Mouse (Mus musculus): ENCODE results near the gene Pdx1.

Gene Pdx1

DNA sequence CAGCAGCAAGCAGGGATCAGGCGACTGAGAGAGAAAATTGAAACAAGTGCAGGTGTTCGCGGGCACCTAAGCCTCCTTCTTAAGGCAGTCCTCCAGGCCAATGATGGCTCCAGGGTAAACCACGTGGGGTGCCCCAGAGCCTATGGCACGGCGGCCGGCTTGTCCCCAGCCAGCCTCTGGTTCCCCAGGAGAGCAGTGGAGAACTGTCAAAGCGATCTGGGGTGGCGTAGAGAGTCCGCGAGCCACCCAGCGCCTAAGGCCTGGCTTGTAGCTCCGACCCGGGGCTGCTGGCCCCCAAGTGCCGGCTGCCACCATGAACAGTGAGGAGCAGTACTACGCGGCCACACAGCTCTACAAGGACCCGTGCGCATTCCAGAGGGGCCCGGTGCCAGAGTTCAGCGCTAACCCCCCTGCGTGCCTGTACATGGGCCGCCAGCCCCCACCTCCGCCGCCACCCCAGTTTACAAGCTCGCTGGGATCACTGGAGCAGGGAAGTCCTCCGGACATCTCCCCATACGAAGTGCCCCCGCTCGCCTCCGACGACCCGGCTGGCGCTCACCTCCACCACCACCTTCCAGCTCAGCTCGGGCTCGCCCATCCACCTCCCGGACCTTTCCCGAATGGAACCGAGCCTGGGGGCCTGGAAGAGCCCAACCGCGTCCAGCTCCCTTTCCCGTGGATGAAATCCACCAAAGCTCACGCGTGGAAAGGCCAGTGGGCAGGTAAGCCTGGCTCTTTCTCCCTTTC, at the start of gene Pdx1:
Pdx1 (plus strand) TSS at position 34 of the 747 bp plus-strand sequence.
- no peak for DNase-seq (ENCODE audit: low spot score in 2 of 2)

DNA sequence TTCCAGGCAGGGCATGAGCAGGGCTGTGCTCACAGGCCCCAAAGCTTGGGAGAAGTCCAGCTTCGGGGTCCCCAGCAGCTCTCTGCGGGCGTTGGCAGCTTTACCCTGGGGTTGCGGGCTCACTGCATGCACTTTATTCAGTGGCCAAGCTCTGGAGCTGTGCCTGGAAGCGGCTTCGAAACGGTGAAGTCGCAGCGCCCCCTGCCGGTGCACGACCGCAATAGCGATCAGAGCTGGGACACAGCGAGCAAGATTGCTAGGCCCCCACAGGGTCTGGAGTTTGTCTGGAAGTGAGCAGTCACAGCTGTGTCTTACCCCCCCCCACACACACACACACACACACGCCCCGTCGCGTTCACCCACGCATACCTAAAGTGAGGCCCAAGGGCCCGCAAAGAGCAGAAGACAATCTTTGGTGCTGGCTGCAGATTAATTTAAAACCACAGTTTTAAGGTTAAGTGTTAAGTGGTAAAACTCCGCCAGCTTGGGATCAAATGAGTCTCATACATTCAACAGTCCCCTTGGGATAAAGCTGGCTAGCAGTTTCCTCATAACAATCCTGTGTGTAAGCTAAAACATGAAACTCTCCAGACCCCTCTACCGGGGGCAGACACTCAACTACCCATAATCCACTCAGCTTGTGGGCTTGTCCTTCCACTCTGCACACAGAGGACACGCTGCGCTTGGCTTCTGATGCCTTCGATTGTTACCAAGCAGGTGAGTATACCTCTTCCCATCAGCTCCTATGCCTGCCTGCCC, 42.2 kb upstream of the Pdx1 start:
- peak; percentile 76 to 84 for DNase-seq (ENCODE audit: low spot score in 2 of 2)

DNA sequence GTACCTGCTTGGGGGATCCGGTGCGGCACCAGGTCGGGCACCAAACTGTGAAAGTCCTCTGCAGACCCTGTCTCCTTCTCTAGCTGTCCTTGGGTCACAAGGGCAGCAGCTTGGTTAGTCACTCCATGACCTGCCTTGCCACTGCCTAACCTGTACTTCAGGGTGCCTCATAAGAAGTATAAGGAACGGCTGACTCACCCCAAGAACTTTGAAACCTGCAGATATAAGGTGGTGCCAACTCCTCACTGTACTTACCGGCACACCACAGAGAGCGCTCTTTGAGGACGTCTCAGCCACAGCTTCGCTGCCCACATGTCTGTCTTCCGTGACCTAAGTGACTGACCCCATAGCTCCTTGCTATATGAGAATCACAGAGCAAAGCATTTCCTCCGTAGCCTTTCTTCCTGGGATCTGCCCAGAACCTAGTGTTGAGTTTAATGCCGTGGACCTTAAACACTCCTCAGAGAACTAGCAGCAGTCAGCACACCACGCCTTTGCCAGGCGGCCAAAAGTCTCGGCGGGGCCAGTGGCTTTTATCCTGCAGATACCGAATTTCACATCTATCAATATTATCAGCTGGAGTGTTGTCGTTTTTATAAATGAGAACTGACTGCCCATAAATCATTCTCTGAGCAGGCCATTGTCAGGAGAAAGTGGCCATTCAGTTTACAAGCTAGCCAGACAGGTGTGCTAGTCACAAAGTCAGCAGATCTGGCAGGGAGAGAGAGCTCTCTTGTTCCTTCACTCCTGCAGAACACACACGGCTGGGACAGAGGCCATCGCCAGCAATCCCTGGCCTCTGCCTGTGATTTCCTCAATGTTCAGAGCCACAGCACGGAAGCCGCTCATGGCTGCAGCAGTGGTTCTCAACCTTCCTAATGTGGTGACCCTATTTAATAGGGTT, 34.1 kb upstream of the Pdx1 start:
- no peak for DNase-seq (ENCODE audit: low spot score in 2 of 2)

DNA sequence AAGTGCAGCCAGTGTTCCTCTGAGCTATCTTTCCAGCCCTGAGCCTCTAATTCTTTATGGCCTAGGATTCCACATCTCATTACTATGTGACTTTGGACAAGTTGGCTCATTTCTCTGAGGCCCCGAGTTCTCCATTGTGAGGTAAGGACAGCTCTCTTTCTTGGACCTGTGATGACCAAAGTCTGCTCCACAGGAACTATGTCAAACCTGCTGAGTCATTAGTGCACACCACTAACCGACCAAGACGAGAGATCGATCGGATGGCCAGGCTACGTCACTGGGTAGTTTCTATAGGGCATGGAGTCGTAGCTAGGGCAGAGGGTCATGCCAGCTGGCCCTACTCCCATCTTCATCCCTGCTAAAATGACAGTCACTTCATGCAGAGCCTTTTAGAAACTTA, 25.9 kb upstream of the Pdx1 start:
- DNase-seq (ENCODE audit: low spot score in 2 of 2): no peak

DNA sequence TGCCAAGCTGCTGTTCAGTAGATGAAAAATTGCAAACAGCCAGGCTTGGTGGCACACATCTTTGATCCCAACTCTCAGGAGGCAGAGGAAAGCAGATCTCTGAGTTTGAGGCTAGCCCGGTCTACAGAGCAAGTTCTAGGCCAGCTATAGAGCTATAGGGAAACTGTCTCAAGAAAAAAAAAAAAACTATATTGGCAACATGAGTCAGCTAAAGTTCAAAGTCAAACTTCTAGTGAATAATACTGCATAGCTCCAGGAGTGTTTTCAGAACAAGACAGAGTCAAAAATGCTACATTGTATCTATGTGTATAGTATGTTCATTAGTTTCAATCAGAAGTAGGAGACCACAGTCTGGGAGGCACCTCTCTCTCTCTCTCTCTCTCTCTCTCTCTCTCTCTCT, 9.6 kb upstream of the Pdx1 start:
- no peak for DNase-seq (ENCODE audit: low spot score in 2 of 2)

DNA sequence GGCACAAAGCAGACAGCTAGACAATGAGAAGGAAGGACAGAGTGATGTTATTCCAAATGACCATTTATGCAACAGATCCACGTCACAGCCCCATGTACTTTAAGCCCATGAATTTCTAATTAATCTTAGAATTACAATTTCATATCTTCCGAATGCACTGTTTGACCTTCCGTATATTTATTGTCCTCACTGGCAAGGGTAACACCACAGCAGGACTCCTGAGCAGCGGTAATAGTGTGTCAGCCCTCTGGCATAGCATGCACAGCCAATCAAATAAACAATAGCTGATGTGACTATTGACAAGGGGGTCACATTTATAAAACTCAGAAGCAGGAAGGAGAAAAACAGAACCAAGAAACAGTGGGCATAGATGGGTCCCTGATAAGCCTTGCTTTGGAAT, 9.0 kb upstream of the Pdx1 start:
- no peak for DNase-seq (ENCODE audit: low spot score in 2 of 2)

DNA sequence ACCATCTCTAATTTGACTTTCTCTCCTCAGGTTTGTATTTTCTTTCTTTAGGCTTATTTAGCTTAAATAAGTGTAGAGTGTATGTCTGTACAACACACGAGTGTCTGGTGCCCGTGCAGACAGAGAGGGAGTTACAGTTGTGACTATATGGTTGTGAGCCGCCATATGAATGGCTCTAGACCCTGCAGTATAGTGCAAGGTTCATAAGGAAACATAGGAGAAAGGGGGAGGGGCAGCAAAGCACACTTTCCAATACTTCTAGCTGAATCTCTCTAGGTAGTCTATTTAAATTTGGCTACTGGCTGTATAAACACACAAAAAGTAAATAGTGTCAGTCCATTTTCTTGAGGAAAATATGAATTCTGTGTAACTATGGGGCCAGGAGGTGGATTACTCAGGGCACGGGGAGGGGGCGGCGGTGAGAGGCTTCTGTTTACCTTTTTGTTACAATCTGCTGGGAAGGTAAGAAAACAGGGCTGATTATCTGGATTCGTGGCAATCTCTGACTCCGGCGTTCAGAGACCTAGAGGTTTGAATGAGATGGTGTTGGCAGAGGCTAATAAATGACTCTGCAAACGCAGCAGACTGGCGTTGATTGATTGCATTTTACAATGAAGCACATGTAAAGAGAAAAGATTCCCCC, 7.7 kb upstream of the Pdx1 start:
- DNase-seq (ENCODE audit: low spot score in 2 of 2): no peak

DNA sequence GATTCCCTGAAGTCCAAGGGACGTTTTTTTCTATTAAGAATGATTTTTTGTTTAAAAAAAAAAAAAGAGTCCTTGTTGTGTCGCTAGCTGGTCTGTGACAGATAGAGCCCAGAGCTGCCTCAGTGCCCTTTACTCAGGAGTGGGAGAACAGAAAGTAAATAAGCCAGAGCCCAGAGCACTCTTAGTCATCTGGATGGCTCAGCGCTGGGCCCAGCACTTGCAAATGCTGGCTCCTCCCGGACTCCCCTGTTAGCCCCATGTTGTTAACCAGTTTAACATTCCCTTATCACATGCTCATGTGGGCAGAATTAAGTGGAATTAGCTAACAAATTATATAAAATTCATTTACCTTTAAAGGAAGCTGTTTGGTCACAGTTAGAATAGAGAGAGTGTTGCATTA, 5.8 kb upstream of the Pdx1 start:
- DNase-seq (ENCODE audit: low spot score in 2 of 2): no peak

DNA sequence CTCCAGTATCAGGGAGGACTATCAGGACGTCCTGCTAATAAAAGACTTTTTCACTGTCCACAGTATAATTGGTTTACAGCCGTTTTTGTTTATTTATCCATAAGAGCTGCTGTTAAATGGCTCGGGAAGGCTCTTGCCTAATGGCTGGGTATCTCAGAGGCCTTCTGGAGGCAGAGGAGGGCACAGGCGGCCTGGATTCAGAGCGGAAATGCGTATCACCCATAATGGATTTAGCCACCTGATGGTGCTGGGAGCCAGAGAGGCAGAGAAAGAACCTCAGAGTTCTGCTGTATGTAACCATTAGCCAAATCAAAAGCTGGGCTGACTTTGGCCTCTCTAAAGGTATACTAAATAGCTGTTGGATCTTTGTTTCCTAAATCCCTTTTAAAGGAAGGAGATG, 2.3 kb upstream of the Pdx1 start:
- DNase-seq (ENCODE audit: low spot score in 2 of 2): no peak

DNA sequence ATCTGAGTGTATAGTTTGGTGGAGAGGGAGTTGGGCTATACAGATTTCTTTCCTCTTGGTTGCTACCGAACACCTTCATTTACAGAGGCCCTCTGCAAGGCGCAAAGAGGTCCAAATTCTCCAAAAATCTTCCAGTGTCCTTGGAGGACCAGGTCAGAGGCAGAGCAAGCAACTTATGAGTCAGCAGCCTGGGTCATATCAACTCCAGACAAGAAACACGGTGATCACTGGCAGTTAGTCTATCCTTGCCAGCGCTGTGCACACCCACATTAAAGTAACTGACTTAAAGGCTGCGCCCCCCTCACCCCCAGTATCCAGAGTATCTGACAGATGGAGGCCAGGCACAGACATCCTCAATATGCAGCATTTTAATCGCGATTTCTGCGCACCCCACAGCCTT, 1.0 kb upstream of the Pdx1 start:
- no peak for DNase-seq (ENCODE audit: low spot score in 2 of 2)

DNA sequence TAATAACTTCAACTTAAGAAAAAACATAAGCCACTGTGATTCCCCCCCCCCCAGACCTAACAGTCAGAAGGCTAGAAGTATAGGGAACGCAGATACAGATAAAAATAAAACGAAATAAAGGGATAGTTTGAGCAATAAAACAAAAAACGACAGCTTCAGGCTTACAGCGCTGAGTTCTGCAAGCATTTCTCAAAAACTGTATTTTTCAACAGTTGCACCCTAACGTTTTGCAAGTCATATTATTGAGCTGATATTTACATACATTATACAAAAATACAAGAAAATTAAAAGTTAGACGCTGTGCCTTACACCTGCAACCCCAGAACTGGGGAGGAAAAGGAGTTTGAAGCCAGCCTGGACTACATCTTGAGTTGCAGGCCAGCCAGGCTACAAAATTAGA, 388 bp upstream of the Pdx1 start:
- no peak for DNase-seq (ENCODE audit: low spot score in 2 of 2)

DNA sequence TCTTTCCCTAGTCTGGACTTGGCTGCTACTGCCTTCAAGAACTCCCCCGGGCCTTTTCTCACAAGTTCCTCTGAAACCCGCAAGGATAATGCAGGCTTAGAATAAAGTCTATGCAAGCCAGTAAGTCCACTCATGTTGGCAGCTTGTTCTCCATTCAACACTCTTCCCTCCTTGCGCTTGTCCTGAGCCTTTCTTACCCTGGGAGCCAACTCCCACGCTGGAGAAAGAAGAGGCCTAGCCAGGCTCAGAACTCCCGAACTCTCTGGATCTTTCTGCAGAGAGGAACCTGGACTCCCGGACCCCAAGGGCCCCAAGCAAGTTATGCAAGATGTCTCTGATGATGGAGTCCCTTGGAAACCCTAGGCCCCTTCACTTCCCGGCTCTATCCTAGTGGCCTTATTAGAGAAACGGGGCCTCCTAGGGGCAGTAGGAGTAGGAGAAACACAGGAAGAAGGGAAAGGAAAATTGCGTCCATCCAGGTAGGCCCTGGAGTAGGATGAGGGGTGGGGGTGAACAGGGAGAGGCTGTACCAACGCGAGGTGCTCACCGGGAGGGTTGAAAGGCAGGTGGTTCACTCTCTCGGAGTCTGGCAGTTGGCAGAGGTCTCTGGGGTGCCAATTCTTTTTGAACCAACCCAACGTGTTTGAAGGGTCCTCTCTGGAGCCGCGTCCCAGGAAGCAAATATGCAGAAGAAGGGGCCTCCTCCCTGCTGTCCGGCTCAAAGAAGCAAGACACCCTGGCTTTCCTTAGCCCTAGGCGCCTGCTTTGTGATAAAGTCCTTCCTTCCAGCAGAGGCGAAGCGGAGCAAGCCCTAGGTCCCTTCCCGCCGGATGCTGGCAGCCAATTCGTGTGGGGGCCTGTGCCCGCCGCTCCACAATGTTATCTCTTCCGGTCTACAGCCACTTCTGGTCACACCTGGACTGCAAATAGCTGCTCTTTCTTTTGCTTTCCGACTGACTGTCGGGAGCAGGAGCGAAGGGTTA, 1.2 kb downstream of the Pdx1 start:
- DNase-seq (ENCODE audit: low spot score in 2 of 2): no peak

DNA sequence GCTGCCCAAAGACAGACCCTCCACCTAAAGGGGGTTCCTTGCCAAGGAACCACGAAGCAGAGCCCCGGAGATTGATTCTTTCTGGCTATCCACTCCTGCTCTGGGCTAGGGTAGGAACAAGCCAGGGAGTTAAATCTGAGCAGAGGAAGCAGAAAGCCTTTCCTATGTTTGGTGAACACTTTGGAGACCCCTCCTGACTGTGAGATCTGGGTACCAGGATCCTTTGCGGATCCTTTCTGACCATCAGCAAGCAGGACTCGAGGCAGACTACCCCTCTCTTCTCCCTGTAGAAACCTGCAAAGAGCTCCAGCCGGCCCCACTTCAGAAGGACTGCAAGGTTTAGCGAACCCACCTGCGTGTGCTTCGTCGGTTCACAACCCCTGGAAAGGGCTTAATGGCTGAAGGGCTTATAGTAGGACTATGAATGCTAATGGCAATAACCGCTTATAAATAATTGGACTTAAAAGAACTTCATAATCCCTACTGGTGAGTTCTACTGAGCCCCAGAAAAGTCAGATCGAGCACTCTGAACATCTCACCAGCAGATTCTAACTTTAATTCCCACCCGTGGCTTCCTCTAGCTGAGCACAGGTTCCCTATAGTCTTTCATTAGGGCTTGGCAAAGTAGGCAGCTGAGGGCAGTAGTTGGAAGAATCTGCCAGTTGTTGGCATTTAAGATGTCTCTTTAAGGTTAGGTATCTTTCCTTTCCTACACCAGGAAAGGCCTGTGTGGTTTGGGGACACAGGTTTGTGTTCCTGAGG, 2.5 kb downstream of the Pdx1 start:
- no peak for DNase-seq (ENCODE audit: low spot score in 2 of 2)

DNA sequence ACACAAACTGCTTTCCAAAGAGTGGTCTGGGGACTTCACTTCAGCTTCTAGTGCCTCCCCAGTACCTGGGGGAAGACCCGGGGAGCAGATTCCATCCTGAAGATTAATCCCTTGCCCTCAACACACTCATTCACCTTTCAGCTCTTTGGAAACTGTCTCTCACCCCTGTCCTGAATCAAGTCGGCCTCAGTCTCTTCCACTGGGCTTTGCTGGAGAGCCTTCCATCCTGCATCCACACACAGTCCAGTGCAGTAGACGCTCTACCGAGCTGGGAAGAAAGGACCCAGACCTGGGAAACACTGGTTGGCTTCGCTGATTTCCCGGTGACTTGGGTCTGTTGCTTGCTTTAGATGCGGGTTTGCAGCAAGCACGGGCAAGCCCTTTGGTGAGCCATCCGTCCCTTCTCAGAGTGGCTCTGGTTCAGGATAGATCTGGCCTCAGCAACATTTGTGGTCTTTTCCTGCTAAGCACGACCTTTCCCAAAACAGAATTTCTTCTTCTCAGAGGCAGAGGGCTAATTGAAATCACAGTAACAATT, 3.1 kb downstream of the Pdx1 start:
- DNase-seq (ENCODE audit: low spot score in 2 of 2): no peak

DNA sequence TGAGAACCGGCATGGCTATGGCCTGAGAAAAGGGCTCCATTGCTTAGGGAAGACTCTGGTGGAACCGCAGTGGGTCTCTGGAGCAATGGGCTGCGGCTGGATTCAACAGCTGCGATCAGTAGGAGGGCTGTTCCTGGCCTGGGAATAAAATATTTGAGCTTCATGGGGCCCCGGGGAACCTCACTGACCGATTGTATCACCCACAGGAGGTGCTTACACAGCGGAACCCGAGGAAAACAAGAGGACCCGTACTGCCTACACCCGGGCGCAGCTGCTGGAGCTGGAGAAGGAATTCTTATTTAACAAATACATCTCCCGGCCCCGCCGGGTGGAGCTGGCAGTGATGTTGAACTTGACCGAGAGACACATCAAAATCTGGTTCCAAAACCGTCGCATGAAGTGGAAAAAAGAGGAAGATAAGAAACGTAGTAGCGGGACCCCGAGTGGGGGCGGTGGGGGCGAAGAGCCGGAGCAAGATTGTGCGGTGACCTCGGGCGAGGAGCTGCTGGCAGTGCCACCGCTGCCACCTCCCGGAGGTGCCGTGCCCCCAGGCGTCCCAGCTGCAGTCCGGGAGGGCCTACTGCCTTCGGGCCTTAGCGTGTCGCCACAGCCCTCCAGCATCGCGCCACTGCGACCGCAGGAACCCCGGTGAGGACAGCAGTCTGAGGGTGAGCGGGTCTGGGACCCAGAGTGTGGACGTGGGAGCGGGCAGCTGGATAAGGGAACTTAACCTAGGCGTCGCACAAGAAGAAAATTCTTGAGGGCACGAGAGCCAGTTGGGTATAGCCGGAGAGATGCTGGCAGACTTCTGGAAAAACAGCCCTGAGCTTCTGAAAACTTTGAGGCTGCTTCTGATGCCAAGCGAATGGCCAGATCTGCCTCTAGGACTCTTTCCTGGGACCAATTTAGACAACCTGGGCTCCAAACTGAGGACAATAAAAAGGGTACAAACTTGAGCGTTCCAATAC, 4.7 kb downstream of the Pdx1 start:
- no peak for DNase-seq (ENCODE audit: low spot score in 2 of 2)

DNA sequence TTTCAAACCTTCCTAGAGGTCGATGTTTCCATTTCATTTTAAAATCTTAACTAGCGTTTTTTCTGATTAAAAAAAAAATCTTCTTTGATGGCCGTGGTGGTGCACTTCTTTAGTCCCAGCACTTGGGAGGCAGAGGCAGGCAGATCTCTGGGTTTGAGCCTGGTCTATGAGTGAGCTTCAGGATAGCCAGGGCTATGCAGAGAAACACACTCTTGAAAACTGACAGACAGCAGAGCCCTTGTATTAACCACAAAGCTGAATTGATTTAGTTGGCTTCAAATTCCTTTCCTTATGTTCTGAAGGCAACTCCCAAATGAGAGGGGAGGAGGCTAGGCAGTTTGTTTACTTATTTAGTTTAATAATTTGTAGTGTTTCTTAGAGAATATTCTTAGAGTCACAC, 6.0 kb downstream of the Pdx1 start:
- DNase-seq (ENCODE audit: low spot score in 2 of 2): no peak

DNA sequence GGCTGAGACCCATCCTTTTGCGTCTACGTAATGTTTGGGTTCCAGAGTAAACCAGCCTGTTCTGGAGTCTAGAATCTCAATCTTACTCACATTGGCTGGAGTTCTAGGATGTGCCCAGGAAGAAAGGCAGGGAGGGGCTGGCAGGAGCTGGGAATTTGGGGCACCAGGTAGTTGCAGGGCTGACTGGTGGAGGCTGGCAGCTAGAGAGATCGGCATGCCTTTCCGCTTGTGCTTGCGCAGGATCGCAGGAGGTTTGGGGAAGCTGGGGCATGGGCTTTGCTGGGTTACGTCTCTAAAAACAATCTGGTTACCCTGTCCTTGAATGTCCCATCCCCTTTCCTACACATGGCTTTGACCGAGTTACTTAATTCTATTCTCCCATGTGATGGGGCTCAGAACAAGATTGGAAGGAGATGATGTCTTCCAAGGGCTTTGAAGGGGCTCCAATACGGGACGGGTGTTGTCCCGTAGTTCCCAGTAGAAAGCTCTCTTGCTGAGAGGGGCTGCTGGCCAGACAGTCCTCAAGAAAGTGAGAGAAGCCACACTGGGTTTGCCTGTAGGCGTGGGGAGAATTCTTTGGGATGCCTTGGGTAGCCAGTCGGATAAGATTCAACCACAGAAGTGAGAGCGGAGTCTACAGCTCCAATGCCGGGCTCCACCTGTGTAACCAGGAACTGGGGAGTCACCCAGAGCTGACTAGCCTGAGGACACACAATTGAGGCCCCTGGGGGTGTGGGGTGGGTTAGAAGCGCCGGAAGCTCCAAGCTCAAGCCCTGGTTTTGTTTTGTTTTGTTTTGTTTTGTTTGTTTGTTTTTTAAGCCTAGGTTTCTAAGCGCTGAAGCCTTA, 7.2 kb downstream of the Pdx1 start:
- no peak for DNase-seq (ENCODE audit: low spot score in 2 of 2)

DNA sequence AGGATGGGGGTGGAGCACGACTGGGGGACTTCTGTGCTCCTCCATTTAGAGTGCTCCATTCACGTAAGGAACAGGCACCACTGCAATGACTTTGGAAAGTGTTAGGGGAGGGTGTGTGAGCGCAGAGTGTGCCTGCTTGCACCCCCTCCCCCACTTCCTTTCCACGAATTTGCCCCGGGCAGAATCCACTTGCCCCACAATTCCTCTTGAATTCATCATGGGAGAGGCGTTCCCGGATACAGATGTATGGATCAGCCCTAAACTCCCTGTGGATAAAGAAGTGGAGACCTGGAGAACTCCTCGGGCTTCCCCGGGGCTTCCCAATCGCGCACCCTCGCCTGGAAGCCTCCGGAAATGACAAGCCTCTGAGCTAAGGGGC, 7.8 kb downstream of the Pdx1 start:
- no peak for DNase-seq (ENCODE audit: low spot score in 2 of 2)
